Mouse (Mus musculus) bone marrow macrophage, adult 2 months (primary cell): ENCODE data around the gene Wdr64.

ENCODE experiments used
- CTCF ChIP-seq: IDR thresholded peaks from 2 replicates; pipeline ENCODE4 v1.5.1; 2012; ENCODE audit warnings: low read depth, mild to moderate bottlenecking, low read length, moderate library complexity
- POLR2A ChIP-seq: IDR thresholded peaks from 2 replicates; pipeline ENCODE4 v1.6.1; 2012; ENCODE audit warnings: mild to moderate bottlenecking, low read depth, low read length, borderline replicate concordance

DNA sequence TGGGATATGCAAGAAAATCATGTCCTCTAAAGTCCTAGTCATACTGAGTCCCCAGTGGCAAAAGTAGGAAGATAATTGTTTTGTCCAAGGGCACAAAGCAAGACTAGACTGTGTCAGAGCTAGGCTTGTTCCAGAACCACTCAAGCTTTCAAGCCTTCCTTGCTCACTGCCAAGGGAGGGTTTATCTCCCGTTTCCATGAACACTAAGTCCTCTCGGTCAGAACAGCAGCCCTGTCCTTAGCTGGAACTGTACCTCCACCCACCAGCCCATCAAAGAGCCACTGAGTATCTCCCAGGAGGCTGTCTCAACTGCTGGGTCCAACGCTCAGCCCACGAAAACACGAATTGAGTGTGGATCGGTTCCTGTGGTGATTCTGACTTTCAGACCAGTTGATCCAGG, 23.3 kb upstream of the Wdr64 start:
- no peak for TF ChIP-seq CTCF
- TF ChIP-seq POLR2A = no peak
